Mouse (Mus musculus) spleen, postnatal 14 days (tissue): ENCODE results near the gene Ssu72.
A peak's percentile ranks its signal among the peaks of the same experiment; 100 is the strongest.
"Not testable (repeated sequence)": the region's sequence is repeated elsewhere in the genome, so short reads cannot be mapped to it uniquely, and the experiment has no call there.

ENCODE experiments used
- DNase-seq, 2 experiments: peaks; one replicate each; pipeline ENCODE4 v3.0.0; 2021 to 2022; ENCODE audit warnings: low spot score in 2 of 2

Ssu72 gene

DNA sequence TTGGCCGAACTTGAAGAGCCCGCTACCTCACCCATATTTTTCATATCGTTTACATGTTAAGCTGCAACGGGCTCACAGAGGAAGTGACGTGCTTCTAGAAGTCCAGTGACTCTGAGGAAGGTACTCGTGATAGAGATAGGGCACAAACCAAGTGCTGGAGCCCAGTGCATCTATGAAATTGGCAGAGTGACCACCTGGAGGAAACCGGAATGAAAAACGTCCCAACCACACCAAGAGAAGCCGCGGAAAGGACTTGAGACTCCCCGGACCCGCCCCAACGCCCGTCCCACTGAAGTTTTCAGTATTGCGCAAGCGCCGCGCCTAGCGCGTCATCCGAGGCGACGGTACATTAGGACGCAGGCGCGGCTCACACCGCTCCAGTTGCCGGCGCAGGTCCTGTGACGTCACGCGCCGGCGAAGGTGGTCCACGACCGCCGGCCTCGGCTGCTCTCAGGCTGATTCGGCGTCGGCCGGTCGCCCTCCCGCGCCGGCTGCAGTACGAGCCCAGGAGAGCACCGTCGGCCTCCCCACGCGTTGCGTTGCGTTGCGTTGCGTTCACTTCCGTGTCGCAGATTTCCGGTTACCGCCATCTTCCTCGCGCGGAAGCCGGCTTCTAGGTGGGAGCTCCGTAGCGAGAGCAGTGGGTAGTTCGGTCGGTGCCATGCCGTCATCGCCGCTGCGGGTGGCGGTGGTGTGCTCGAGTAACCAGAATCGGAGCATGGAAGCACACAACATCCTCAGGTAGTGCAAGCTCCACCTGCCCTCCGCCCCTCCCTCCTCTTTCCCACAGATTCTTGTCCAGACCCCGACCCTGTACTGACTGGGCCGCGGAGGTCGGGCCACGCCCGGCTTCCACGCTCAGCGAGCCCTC lies at the start of gene Ssu72:
Ssu72 (plus strand) TSS at position 80 of the 871 bp plus-strand sequence.
- peak; percentile 86 to 91 for DNase-seq

DNA sequence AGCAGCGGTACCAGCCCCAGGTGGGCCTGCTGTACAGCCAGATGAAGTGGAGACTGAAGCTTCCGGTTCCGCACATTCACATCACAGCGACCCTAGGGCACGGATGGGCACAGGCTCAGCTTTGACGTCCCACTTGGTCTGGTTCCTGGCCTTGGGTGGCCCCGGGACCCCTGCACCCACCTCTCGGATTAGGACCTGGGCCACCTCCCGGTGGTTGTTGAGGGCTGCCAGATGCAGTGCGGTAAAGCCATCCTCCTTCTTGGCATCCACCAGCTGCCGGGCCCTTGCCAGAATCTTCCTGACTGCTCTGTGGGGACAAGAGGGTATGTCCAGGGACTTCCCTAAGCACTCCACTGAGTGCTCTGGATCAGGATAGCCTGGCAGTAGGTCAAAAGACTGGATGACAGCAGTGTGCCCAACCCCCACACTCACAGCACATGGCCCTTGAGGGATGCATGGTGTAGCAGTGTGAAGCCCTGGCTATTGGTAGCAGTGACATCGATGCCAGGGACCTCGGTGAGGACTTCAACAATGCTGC lies 48.3 kb upstream of the Ssu72 start:
- no peak for DNase-seq

GRCm38 (mm10) chr4:155658961-155659360 lies 45.6 kb upstream of the Ssu72 start:
- DNase-seq: no peak

- DNase-seq: no peak
These were observed 44.0 kb upstream of the Ssu72 start for GRCm38 (mm10) chr4:155660641-155661040.

GRCm38 (mm10) chr4:155666903-155667302 lies 37.7 kb upstream of the Ssu72 start:
- DNase-seq: no peak

DNA sequence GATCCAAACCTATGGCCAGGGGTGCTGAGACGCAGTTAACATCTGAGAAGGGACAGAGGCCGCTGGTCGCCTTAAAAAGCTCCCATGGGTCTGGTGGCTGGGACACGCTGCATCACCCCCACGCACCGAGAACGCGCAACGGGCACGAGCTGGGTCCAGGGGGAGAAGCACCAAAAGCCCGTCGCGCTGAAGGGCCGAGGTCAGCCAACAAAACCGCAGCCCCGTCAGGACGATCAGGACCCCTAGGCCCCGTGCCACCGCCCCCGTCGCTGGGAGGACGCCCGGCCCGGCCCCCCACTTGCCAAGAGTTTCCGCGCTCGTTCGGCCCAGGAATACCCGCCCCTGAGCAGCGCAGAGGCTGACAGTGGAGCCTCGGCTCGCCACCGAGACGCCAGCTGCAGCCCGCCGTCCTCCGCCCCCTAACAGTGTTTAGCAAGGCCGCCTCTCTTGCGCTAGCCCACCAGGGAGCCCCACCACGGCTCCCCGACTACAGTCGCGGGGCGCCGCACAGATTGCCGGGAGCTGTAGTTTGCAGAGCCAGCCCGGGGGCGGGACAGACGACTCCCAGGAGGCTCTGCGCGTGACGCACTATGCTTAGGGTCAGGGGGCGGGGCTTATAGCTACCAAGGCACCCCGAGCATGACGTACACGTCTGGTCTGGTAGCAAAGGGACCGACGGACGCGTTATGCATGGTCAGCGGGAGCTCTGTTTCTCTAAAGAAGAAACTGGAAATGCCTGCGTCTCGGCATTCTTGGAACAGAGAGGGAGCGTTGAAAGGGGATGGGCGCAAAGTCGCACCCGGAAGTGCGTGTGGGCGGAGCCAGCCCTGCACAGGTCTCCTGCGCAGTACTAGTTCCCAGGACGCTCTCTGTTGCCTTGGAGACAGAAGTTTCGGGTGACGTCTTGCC lies 35.7 kb upstream of the Ssu72 start, which contains the start of gene Mib2:
Mib2 (minus strand) TSS at position 510 of the 909 bp plus-strand sequence.
- DNase-seq: peak; percentile 91 to 94

DNA sequence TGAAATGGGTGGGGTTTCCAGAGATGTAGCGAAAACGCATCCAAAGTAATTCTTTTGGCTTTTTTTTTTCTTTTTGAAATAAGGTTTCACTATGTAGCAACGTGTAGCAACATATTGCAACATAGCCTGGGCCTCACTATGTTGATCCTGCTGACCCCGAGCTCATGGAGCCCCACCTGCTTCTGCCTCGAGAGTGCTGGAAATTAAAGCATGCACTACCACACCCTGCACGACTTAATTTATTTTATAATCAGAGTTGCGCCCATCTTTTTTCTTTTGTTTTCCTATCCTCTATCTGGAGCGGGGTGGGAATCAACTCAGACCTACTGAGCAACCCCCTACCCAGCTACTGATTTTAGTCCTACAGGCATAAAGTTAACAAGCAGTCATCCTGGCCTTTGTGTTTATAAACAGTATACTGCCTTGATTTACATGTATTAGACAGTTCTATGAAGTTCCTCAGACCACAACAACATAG lies 35.0 kb upstream of the Ssu72 start:
- no peak for DNase-seq

DNA sequence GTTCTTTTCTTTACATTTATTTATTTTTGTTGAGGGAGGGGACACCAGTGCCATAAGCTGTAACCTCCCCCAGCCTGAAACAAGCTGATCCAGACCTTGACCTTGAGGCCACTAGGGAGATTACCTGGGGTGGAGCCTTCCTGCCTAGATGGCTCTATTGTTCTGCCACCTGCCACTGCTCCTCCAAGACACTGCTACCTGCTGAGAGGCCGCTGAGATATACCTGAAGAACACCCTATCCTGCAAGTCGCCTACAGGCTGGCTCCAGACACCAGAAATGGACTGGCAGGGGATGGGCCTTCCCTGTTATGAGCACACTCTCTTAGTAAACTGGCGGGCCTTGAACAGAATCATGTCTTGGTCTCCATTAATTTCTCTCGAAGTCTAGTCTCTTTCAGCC lies 34.4 kb upstream of the Ssu72 start:
- not testable (repeated sequence) for DNase-seq

DNA sequence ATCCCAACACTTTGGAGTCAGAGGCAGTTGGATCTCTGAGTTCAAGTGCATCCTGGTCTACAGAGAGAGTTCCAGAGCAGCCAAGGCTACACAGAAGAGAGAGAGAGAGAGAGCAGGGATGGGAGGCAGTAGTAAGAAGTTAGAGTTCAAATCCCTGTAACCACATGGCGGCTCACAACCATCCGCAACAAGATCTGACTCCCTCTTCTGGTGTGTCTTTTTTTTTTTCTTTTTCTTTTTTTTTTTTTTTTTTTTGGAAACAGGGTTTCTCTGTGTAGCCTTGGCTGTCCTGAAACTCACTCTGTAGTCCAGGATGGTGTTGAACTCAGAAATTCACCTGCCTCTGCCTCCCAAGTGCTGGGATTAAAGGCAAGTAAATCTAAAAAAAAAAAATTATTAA lies 32.5 kb upstream of the Ssu72 start:
- no peak for DNase-seq

- no peak for DNase-seq
These were observed 28.6 kb upstream of the Ssu72 start for GRCm38 (mm10) chr4:155675991-155676390.

DNA sequence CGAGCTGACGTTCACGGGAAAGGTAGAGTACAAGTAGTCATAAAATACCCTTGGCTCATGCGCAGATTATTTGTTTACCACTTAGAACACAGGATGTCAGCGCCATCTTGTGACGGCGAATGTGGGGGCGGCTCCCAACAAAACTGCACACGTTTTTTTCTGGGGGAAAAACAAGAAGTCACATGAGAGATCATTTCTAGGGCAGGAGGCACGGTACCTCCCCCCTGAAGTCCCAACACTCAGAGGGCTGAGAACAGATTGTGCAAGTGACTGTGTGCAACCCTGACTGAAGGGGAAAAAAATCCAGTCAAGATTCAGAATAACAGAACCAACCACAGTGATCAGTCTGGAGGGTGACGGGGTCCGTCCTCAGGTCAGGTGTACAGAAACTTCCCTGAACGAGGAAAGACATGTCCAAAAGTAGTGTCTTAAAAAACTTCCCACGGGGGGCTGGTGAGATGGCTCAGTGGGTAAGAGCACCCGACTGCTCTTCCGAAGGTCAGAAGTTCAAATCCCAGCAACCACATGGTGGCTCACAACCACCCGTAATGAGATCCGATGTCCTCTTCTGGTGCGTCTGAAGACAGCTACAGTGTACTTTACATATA lies 20.8 kb upstream of the Ssu72 start:
- not testable (repeated sequence) for DNase-seq

DNA sequence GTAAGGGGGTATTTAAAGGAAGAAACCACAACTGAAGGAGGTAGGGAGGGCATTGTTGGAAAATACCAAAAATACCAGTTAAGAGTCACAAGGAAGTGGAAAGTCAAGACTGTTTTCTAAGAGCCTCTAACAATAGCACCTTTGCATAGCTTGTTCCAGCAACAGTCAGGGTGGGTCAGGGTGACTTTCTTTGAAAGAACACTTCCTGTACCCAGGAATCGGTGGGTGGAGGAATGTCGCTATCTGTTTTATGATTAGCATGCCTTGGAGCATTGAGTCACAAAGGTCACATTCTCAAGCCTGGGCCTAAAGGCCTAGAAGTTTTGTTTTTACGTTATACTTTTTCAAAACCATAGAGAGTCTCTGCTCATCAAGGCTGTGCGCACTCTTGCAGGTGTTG lies 16.8 kb upstream of the Ssu72 start:
- DNase-seq: not testable (repeated sequence)

DNA sequence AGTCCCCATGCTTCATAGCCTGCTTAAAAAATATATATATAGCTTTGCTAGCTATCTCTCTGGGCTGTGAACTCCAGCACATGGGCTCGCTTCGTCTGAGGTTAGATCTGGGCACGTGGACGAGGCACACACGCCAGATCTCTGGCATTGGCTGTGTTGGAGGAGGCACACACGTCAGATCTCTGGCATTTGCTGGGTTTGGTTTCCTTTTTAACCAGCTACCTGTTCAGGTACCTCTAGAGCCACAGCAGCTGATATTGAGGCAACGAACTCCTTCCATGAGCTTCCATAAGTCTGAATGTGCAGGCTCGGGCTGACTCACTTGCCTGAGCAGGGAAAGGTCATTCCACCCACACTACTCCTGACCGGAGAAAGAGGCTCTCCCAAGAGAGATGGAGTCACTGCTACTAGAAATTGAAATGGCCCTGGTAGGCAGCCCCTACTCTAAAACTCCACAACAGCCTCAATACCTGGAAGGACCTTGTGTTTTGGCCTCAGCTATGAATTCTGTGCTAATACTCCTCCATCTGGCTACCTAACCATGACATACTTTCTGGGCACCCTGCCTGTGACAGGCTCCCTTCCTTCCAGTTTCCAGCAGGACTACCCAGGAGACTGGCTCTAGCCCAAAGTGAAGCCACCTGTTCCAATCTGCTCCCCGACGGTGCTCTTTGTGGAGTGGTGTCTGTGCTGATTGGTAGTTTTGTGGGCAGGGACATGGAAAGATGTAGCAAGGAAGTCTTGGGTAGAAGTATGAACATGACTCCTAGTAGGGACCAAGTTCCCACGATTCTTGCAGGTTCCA lies 13.8 kb upstream of the Ssu72 start:
- DNase-seq: no peak

- no peak for DNase-seq
These were observed 12.2 kb upstream of the Ssu72 start for GRCm38 (mm10) chr4:155692421-155692820.

DNA sequence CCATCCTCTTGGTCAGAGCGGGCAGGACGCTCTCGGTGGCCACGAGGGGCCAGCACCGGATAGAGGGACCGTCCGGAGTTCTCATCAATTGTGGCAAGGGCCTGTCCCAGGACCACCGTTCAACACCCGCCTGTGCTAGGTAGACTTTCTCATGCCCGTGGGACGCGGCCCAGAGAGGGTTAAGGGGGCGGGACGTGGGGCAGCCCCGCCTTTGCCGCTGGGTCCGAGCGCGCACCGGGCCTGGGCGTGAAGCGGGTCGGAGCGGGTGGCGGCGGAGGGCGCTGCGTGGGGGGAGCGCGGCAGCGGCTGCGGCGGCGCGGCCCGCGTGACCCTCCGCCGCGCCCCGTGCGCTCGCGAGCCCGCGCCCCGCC lies 10.5 kb upstream of the Ssu72 start, which contains the start of gene Fndc10:
Fndc10 (plus strand) TSS at position 232 of the 371 bp plus-strand sequence.
- peak; percentile 14 to 34 for DNase-seq

DNA sequence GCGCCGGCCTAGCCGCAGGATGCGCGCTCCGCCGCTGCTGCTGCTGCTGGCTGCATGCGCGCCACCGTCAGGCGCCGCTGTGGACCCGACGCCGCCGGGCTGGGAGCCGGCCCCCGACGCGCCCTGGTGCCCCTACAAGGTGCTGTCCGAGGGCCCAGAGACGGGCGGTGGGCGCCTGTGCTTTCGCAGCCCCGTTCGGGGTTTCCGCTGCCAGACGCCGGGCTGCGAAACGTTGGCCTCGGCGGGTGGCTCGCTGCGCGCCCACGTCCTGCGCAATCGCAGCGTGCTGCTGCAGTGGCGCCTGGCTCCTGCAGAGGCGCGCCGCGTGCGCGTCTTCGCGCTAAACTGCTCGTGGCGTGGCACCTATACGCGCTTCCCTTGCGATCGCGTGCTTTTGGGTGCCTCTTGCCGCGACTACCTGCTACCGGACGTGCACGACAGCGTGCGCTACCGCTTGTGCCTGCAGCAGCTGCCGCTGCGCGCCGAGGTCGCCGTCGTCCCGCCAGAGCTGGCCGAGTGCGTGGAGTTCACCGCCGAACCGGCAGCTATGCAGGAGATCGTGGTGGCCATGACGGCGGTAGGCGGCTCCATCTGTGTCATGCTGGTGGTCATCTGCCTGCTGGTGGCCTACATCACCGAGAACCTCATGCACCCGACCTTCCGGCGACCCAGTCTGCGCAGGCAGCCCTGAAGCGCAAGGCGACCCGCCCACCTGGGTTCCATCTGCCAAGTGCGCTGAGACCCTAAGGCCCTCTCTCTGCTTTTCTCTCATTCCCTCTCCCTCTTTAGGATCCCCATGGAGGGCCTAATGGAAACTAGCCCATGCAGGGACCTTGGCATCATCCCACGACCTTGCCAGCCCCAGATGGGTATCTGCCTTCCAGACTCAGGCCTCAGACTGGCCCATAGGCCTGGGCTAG lies 9.9 kb upstream of the Ssu72 start:
- peak; percentile 21 to 40 for DNase-seq

DNA sequence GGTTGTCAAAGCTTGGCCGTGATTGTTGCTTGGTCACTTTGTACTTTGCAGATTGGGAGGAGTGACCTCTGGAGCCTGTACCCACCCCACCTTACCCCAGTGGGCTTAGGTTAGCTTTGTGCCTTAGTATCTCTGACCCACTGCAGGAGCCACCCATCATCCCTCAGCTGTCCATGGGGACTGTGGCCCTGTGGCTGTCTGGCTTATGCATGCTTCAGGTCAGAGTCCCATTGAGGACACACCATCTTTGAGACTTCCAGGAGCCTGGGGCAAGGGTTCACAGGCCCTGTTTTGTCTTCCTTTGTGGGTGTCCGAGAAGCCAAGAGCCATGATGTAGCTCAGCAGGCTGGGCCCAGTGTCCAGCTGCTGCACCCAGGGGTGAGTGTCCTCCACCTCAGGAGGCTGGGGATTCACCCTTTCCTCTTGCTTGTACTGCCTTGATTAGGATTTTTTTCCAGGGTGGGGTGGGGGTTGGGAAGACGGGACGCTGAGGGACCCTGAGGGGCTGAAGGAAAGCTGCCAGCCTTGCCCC lies 9.0 kb upstream of the Ssu72 start:
- no peak for DNase-seq

DNA sequence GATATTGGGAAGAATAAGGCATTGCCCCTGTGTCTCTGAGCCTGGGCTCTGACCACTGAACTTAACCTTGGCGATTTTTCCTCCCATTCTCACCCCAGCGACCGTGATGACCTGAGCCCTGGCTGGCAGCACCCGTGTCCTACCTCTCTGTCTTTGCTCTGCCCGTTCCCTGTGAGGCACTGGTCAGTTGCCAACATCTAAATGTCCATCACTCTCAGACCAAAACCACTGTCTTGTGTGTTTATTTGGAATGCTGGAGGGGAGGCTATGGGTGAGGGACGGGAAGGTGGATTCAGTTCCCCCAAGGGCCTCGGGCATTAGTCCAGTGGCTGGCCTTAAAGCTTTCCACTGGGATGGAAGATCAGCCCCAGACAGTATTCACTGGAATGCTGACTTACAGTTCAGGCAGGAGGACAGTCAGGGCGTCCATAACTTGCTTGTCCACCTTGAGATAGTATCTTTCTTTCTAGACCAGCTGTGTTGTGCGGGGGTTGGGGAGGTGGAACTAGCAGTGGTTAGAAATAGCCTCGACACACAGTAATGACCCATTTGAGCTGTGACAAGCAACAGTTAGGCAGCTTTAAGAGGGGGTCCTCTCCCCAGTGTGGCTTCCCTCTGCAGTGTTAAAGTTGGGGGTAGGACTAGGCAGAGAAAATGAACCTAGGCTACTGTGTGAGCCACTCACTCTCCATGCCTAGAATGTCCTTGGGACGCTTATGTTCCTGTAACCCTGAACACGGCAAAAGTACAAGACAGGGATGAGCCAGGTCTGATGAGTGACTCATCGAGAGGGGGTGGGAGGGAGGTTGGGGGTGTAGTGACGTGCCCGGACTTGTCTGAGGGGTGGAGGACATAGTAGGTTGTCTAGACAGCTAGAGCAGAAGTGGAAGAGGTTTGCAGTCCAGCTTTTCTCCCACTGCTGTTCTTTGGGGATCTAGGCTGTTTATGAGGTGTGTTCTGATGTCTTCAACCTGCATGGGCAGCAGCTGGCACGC lies 8.0 kb upstream of the Ssu72 start:
- no peak for DNase-seq
